Mouse (Mus musculus) thymus, adult 18-20 months (tissue): ENCODE measurements at regions not wholly inside any gene's neighbourhood (a gene's known extent, or its start where the extent isn't known, plus 50 kb on each side); places are given as distances from the start of the nearest gene placed in this dataset.

Source experiments
- DNase-seq, 2 experiments: peaks; one replicate each; pipeline ENCODE4 v3.0.0; 2022; ENCODE audit warnings: mixed read lengths in 2 of 2

- no peak for DNase-seq
These were observed 192.4 kb upstream of the Id2 start for GRCm38 (mm10) chr12:25289381-25289780.

GRCm38 (mm10) chr12:25283808-25284207 is 186.9 kb upstream of the Id2 start:
- no peak for DNase-seq

- DNase-seq: no peak
These were observed 184.5 kb upstream of the Id2 start for GRCm38 (mm10) chr12:25281438-25281837.

- DNase-seq: no peak
These were observed 176.8 kb upstream of the Id2 start for GRCm38 (mm10) chr12:25273631-25274305.

- DNase-seq: no peak
These were observed 175.8 kb upstream of the Id2 start for GRCm38 (mm10) chr12:25272752-25273125.

GRCm38 (mm10) chr12:25272114-25272751 is 175.3 kb upstream of the Id2 start:
- DNase-seq: no peak

- DNase-seq: no peak
These were observed 172.9 kb upstream of the Id2 start for GRCm38 (mm10) chr12:25269878-25270277.

GRCm38 (mm10) chr12:25268871-25269850 is 172.2 kb upstream of the Id2 start:
- no peak for DNase-seq

GRCm38 (mm10) chr12:25268323-25268722 is 171.4 kb upstream of the Id2 start:
- DNase-seq: no peak

- peak; percentile 44 to 68 for DNase-seq
These were observed 170.7 kb upstream of the Id2 start for GRCm38 (mm10) chr12:25267572-25268115.

- peak; percentile 78 to 83 for DNase-seq
These were observed 170.0 kb upstream of the Id2 start for GRCm38 (mm10) chr12:25266701-25267571.

GRCm38 (mm10) chr12:25265560-25266525 is 168.9 kb upstream of the Id2 start:
- DNase-seq: no peak

GRCm38 (mm10) chr12:25265066-25265465 is 168.1 kb upstream of the Id2 start:
- DNase-seq: no peak

GRCm38 (mm10) chr12:25264408-25264807 is 167.5 kb upstream of the Id2 start:
- no peak for DNase-seq

- DNase-seq: no peak
These were observed 165.5 kb upstream of the Id2 start for GRCm38 (mm10) chr12:25262461-25262860.

- DNase-seq: no peak
These were observed 162.2 kb upstream of the Id2 start for GRCm38 (mm10) chr12:25259123-25259522.

- no peak for DNase-seq
These were observed 159.3 kb upstream of the Id2 start for GRCm38 (mm10) chr12:25256268-25256667.

- DNase-seq: peak in 1 of 2 experiments; percentile 41
These were observed 157.8 kb upstream of the Id2 start for GRCm38 (mm10) chr12:25254716-25255115.

GRCm38 (mm10) chr12:25252776-25253510 is 156.0 kb upstream of the Id2 start:
- DNase-seq: no peak
